Mouse (Mus musculus) ES-E14 (cell line): ENCODE measurements around the gene Padi2.

Experiments used
- CHD2 ChIP-seq: IDR thresholded peaks from 2 replicates; pipeline ENCODE4 v1.6.1; 2014; ENCODE audit warnings: mild to moderate bottlenecking, low read depth, low read length, inconsistent platforms
- HCFC1 ChIP-seq: IDR thresholded peaks from 2 replicates; pipeline ENCODE4 v1.6.1; 2012; ENCODE audit warnings: low read length, inconsistent platforms, borderline replicate concordance; ENCODE audit not compliant: insufficient read depth
- MAFK ChIP-seq: IDR thresholded peaks from 2 replicates; pipeline ENCODE4 v1.6.1; 2014; ENCODE audit warnings: mild to moderate bottlenecking, low read depth, low read length, inconsistent platforms; ENCODE audit not compliant: insufficient read depth
- ZC3H11A ChIP-seq: IDR thresholded peaks from 2 replicates; pipeline ENCODE4 v1.6.1; 2012; ENCODE audit warnings: low read depth, mild to moderate bottlenecking, inconsistent platforms, low read length, borderline replicate concordance

- TF ChIP-seq CHD2 (no peak), MAFK (no peak), ZC3H11A (no peak), HCFC1 (no peak)
Observed at GRCm38 (mm10) chr4:140959128-140959679, 53.1 kb downstream of the Padi2 start.
